Mouse (Mus musculus) thymus, postnatal 10 days (tissue): ENCODE data around the gene Rgl1.
A peak's percentile ranks its signal among the peaks of the same experiment; 100 is the strongest.

Experiments used
- DNase-seq, 2 experiments: peaks; one replicate each; pipeline ENCODE4 v3.0.0; 2021; ENCODE audit warnings: low spot score in 2 of 2

Gene Rgl1

DNA sequence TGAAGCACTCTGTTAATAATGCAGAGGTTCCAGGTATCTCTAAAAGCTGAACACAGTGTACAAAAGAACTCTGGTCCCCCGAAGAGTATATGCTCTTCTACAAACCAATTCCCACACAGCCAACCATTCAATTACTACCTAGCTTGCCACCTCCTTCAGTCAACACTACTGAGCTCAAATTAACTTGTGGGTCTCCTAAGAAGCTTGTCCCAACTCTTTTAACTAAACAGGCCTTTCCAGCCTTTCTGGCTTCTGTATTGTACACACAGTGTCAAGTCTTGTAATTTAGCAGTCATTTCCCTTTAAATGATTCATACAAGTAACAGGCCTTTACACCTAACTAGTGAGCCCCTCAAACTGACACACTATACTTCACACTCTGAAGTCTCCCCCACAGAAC is 48.8 kb downstream of the Rgl1 start:
- no peak for DNase-seq

GRCm38 (mm10) chr1:152714405-152714804 is 51.7 kb downstream of the Rgl1 start:
- no peak for DNase-seq

DNA sequence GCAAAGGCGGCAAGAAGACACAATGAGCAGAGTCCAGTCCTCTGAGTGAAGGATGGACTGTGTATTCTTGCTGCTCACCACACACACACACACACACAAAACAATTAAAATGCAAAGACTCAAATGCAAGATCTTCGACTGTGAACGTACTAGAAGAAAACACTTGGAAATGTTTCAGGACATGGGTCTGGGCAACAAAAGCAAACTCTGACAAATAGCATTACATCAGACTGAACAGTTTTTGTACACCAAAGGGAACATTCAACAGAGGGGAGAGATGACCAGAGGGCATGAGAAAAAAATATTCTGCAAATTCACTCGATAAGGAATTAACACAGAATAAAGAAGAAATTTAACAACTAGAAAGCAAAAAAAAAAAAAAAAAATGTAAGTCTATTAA is 52.2 kb downstream of the Rgl1 start:
- DNase-seq: no peak

GRCm38 (mm10) chr1:152711037-152711436 is 55.1 kb downstream of the Rgl1 start:
- DNase-seq: no peak

DNA sequence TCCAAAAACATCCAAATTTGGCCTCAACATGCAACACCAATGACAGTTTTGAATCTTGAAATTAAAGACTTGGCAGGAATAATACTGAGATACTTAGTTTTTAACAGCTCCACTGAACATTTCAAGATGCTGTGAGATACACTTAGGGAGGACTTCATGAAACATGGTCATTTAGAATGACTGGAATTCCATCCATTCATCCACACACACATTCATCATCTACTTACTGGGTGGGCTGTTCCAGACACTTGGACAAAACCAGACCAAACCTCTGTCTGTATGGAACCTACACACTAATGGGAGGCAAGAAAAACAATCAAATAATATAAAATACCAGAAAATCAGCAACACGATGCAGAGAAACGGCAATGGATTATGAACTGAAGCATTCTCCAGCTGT is 58.6 kb downstream of the Rgl1 start:
- no peak for DNase-seq

- DNase-seq: no peak
Measured at GRCm38 (mm10) chr1:152703941-152704340, 62.2 kb downstream of the Rgl1 start.

- no peak for DNase-seq
Measured at GRCm38 (mm10) chr1:152702920-152703319, 63.2 kb downstream of the Rgl1 start.

DNA sequence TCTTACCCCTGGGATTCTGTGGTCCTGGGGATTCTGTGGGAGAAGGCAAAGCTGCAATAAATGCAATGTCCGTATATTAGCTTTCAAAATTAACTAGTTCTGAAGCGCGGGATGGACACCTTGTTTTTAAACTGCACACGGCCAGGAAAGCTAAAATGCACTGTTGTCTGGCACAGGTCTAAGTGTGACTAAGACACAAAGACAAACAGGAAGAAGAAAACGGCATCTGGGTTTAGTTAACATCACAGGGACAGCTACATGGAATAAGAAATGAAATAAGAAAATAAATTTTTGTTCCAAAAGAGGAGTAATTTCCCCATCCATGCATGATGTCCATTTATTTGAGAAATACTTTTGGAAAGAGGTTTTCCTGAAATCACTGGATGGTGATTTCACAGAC is 65.1 kb downstream of the Rgl1 start:
- no peak for DNase-seq

DNA sequence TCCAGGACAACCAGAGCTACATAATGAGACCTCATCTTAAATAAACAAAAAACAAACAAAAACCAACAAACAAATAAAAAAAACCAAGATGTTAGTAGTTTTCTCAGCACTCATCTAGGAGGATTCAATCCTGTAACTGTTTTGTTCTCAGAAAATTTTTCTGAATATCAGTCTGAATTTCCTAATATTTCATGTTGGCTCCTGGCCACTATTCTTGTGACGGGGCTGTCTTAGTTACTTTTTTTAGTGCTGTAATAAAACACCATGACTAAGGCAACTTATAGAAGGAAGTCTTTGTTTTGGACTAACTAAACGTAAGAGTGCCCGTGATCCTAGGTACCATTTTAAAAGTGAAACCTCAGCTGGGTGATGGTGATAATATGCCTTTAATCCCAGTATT is 68.8 kb downstream of the Rgl1 start:
- no peak for DNase-seq

GRCm38 (mm10) chr1:152695491-152695890 is 70.7 kb downstream of the Rgl1 start:
- no peak for DNase-seq

DNA sequence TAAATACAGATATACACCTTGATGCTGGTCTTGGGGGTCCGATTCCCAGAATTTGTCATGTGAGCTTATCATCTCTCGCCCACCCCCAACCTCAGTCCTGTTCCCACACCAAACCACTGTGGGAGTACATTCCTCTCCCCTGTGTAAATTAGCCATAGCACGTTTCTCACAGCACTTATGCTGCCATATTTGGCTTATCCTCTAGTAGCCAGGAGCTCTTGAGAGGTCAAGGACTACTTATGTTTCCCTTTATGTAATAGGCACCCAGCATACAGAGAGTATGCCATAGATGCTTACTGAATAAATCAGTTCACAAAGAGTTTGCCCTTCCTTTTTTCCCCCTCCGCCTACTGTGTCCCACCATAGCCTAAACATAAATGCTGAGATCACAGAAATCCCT is 76.2 kb downstream of the Rgl1 start:
- DNase-seq: no peak

- no peak for DNase-seq
Measured at GRCm38 (mm10) chr1:152687733-152688181, 78.4 kb downstream of the Rgl1 start.

- no peak for DNase-seq
Measured at GRCm38 (mm10) chr1:152687099-152687730, 78.9 kb downstream of the Rgl1 start.

GRCm38 (mm10) chr1:152685531-152685930 is 80.6 kb downstream of the Rgl1 start:
- DNase-seq: no peak

GRCm38 (mm10) chr1:152682368-152683194 is 83.6 kb downstream of the Rgl1 start:
- no peak for DNase-seq

DNA sequence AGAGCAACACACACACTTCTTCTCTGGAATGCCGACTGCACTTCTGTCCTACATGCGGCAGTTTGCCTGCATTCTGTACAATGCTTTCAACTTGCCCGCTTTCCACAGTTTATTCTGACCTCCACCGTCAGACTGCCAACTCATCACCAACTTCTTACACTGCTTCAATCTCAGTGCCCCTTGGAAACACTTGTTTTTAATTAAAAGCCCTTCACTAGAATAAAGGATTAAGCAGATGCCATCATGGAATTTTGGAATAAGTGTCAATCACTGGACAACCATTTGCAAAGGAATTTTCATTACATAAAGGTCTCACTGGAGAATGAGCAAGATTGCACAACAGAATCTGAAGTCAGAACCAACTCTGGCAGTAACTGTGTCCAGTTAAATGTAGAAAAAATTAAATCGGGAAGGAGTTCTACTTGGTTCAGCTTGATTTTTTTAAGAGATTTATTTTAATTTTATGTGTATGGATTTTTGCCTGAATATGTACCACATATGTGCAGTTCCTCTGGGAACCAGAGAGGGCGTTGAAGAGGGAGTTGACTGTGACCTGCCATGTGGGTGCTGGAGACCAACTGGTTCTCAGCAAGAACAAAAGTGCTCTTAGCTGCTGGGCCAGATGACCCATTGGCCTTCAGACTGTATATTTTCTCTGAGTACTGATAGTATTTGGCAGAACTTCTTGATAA is 84.3 kb downstream of the Rgl1 start:
- DNase-seq: no peak

- no peak for DNase-seq
Measured at GRCm38 (mm10) chr1:152681116-152681515, 85.0 kb downstream of the Rgl1 start.

DNA sequence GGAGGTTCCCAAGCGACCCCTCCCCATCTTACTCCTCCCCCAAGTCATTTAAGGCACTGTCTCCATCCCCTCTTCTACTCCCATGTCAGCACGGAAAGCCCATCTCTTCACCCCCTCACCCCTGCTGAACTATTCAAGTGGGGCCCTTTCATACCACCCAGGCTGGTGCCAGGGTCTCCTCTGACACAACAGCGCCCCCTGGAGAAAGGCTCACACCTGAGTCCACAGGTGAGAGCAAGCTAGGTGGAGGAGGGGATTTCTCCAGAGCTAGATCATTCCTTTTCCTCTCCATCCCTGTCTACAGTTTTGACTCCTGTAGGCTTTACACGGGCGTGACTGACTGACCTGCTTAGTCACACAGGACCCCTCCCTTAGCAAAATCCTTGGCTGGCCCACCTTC is 87.7 kb downstream of the Rgl1 start:
- DNase-seq: peak; percentile 23 to 81

- DNase-seq: no peak
Measured at GRCm38 (mm10) chr1:152677482-152678211, 88.5 kb downstream of the Rgl1 start.

GRCm38 (mm10) chr1:152669446-152670180 is 96.5 kb downstream of the Rgl1 start:
- DNase-seq: no peak

- no peak for DNase-seq
Measured at GRCm38 (mm10) chr1:152660436-152660835, 105.7 kb downstream of the Rgl1 start.
